Mouse (Mus musculus) C2C12 (cell line): ENCODE measurements around the gene Lrrc51.

Source experiments
- CEBPB ChIP-seq: IDR thresholded peaks from one replicate; pipeline ENCODE4 v1.6.1; 2011; ENCODE audit warnings: low read depth, mild to moderate bottlenecking, control low read depth, moderate library complexity
- CTCF ChIP-seq: IDR thresholded peaks from one replicate; pipeline ENCODE4 v1.5.1; 2011; ENCODE audit not compliant: control insufficient read depth, insufficient read depth, insufficient read length
- MAX ChIP-seq: IDR thresholded peaks from one replicate; pipeline ENCODE4 v1.6.1; 2011; ENCODE audit warnings: mild to moderate bottlenecking, control low read depth
- MYOD1 ChIP-seq: IDR thresholded peaks from one replicate; pipeline ENCODE4 v1.6.1; 2011; ENCODE audit warnings: low read depth; ENCODE audit not compliant: control insufficient read depth, insufficient read length
- MYOG ChIP-seq: IDR thresholded peaks from one replicate; pipeline ENCODE4 v1.6.1; 2011; ENCODE audit not compliant: control insufficient read depth, insufficient read length; ENCODE audit errors: extremely low read depth
- USF1 ChIP-seq: IDR thresholded peaks from one replicate; pipeline ENCODE4 v1.6.1; 2011; ENCODE audit warnings: low read depth, mild to moderate bottlenecking, control low read depth, moderate library complexity

GRCm38 (mm10) chr7:101970429-101970775 is 36.7 kb upstream of the Lrrc51 start:
- TF ChIP-seq CTCF, result no peak
- no peak for TF ChIP-seq USF1
- TF ChIP-seq CEBPB, result no peak
- TF ChIP-seq MAX, result no peak
- TF ChIP-seq MYOD1, result no peak
- no peak for TF ChIP-seq MYOG
